Mouse (Mus musculus): ENCODE measurements around the gene Kank1. TPM values are rescaled to one million over a fixed set of nuclear protein-coding genes. Genes with fewer than 3 reads are reported as not detected.

Kank1 gene
- total RNA-seq, 4 experiments from 2014 or later: 40.4 to 50.0 (median 45.6) TPM

GRCm38 (mm10) chr19:25253198-25253597 lies 16.4 kb downstream of the Kank1 start:
- DNase-seq (ENCODE audit: low spot score): no peak

GRCm38 (mm10) chr19:25253628-25254027 lies 16.9 kb downstream of the Kank1 start:
- no peak for DNase-seq (ENCODE audit: low spot score)

DNA sequence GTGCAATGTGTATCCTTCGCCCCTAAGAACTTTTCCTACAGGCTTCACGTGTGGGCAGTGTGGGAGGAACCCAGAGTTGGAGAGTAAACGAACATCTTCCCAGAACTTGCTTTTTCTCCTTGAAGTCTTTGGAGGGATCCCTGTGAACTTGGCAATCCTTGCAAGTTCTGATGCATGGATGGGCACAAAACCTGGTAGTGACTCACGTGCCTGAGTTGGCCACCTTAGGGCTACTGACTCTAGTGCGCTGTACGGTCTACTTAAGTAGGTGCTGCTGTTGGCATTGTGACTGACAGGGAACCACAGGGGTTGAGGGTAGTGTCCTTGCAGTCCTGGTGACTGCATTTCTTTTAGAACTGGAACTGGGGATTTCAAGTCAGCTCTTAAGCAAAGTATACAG lies 21.5 kb downstream of the Kank1 start:
- DNase-seq (ENCODE audit: low spot score): no peak

GRCm38 (mm10) chr19:25266181-25266580 lies 29.4 kb downstream of the Kank1 start:
- no peak for DNase-seq (ENCODE audit: low spot score)

- no peak for DNase-seq (ENCODE audit: low spot score)
Observed at GRCm38 (mm10) chr19:25267247-25267646, 30.5 kb downstream of the Kank1 start.

- peak; percentile 48 for DNase-seq (ENCODE audit: low spot score)
Observed at GRCm38 (mm10) chr19:25268532-25268931, 31.8 kb downstream of the Kank1 start.

GRCm38 (mm10) chr19:25271591-25271990 lies 34.8 kb downstream of the Kank1 start:
- DNase-seq (ENCODE audit: low spot score): no peak

- peak; percentile 73 for DNase-seq (ENCODE audit: low spot score)
Observed at GRCm38 (mm10) chr19:25273179-25273578, 36.4 kb downstream of the Kank1 start.

DNA sequence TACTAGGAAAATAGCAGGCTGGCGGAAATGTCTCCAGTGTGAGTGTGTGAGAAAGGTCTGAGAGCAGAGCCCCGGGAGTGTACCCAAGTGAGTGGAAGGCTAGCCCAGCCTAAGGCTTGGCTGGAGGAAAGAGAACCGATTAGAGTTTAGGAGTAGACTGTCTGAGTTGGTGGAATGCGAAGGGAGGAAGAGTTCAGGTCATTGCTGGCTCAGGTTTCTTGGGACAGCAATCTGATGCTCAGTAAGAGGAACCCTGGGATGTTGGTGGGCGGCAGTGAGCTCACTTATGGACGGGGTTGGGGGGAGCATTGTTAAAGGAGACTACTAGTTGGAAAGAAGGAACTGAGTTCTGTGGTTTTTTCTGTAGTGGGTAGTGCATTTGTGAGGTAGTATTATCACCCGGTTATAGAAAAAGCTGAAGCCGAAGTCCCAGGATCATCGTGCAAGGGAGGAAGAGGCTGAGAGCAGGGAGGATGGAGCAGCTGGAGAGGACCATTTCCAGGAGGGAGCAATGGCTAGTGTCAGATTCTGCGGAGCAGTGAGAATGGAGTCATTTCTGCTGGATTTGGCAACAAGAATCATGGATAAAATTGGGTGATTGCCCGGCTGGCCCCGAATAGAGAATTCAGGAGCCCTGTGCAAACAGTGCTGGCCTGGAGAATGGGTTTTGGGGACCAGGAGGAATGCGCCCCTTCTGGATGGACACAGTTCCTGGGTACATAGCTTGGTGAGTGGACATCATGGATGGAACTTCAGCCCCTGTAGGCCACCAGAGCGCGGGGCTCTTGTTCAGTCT lies 40.0 kb downstream of the Kank1 start:
- DNase-seq (ENCODE audit: low spot score): no peak

- no peak for DNase-seq (ENCODE audit: low spot score)
Observed at GRCm38 (mm10) chr19:25277761-25278160, 41.0 kb downstream of the Kank1 start.

DNA sequence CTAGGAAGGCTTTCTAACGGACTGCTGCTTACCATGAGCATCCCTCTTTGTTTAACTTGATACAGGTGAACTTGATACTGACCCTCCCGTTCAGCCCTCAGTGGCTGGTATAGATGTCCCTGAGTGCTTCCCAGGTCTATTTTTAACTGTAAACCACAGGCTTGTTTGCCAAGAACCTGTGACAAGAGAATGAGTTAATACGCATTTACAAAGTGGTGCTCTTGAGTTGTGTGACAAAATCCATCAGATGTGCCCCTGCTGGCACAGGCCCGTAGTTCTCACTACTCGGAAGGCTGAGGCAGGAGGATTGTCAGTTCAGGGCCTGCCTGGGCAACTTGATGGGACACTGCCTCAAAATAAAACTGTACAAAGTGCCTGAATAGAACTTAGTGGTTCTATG lies 42.8 kb downstream of the Kank1 start:
- peak; percentile 27 for DNase-seq (ENCODE audit: low spot score)

- DNase-seq (ENCODE audit: low spot score): no peak
Observed at GRCm38 (mm10) chr19:25283665-25284064, 46.9 kb downstream of the Kank1 start.

- DNase-seq (ENCODE audit: low spot score): peak; percentile 19
Observed at GRCm38 (mm10) chr19:25285756-25286538, 49.2 kb downstream of the Kank1 start.

GRCm38 (mm10) chr19:25290991-25291520 lies 54.3 kb downstream of the Kank1 start:
- no peak for DNase-seq (ENCODE audit: low spot score)

- no peak for DNase-seq (ENCODE audit: low spot score)
Observed at GRCm38 (mm10) chr19:25295207-25295606, 58.4 kb downstream of the Kank1 start.

DNA sequence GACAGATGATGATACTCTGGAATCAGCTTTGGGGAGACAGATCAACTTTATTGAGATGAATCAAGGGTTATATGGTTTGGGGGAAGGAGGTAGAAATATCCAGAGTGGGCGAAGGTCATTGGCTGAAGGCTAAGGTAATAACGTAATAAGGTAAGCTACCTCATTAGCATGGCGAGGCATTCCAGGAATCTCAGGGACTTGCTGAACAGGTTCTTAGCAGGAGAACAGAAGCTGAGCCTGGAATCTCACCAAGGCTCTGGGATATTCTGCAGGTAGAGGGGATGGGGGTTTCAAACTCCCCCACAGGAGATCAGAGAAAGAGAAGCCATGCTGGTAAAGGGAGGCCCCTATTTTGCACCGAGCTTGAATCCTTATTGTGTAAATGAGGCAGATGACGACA lies 60.5 kb downstream of the Kank1 start:
- no peak for DNase-seq (ENCODE audit: low spot score)

GRCm38 (mm10) chr19:25299852-25300670 lies 63.3 kb downstream of the Kank1 start:
- no peak for DNase-seq (ENCODE audit: low spot score)

DNA sequence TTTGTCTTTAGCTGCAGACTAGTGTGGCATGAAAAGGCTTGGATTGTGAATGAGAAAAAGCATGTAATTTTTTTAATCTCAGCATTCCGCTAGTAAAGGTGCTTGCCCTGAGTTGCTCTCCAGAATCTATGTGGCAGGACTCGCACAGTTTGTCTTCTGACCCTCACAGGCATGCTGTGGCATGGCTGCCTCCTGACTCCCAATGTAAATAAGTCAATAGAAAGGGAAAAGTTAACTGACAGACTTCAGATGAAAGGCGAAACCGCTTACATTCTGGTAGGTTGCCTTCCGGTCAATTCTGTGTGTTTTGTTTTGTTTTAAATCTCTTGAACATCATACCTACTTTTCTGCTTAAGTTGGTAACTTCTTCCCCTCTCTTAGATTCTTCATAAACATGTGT lies 64.4 kb downstream of the Kank1 start:
- DNase-seq (ENCODE audit: low spot score): no peak

GRCm38 (mm10) chr19:25306277-25306676 lies 69.5 kb downstream of the Kank1 start:
- no peak for DNase-seq (ENCODE audit: low spot score)

- no peak for DNase-seq (ENCODE audit: low spot score)
Observed at GRCm38 (mm10) chr19:25308156-25308555, 71.4 kb downstream of the Kank1 start.

- no peak for DNase-seq (ENCODE audit: low spot score)
Observed at GRCm38 (mm10) chr19:25308763-25309162, 72.0 kb downstream of the Kank1 start.

GRCm38 (mm10) chr19:25310989-25311388 lies 74.2 kb downstream of the Kank1 start:
- DNase-seq (ENCODE audit: low spot score): no peak

Measured in heart, adult 8-10 months (tissue).